Mouse (Mus musculus) c-Kit-negative CD71-positive TER-119-positive erythroid progenitor cells, embryonic 14.5 days (primary cell): Measurements from ENCODE around the gene Mpi.

Source experiments
- DNase-seq: peaks from one replicate; pipeline ENCODE4 v3.0.0-alpha.2; 2013; ENCODE audit warnings: low read depth, low spot score

Mpi gene

DNA sequence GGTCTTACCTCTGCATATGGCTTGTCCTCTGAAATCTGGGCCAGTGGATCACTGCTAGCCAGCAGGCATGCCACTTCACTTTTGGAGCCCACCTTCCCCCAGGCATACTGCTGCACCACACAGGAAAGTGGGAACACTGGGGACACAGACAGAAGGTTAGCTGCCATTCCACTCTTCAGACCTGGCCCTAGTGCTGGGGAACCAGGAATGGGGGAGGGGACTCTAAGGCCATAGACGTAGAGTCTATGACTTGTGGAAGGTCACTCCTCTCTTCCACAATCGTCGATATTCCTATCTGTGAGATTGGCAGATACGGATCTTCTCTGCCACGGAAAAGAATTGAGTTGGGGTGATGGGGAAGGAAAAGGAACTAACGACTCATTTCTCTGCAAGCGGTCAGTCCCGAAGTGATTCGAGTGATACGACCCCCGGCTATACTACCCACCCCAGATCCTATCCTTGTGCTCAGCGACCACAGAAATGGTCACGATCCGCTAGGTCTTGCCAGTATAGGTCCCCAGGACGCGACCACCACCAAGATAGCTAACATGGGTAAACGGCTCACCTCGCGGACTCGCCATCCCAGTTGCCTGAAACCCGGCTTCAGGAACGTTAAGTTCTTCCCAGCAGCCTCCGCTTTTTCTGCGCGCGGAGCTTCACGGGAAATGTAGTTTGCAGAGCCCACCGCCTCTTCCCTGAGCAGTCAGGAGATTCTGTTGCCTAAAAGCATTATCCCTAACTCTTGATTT is at the start of gene Mpi:
Mpi (minus strand) TSS at position 625 of the 749 bp plus-strand sequence.
- DNase-seq = no peak

DNA sequence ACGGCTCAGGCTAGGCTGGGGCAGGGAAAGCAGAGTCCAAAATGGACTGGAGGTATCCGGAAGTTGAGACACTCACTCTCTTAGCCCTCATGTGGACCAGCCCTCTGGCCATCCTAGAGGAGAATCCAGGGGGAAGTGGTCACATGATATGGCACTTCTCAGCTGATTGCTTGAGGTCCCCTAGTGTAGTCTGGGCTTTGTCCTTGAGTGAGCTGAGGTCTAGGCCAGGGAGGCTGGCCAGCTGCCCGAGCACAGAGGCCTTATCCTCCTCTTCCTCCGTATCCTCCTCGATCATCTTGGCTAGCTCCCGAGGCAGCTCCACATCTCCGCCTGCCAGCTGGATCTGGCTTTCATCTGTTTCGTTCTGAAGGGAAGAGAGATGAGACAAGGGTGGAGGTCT is 49.5 kb upstream of the Mpi start:
- no peak for DNase-seq

DNA sequence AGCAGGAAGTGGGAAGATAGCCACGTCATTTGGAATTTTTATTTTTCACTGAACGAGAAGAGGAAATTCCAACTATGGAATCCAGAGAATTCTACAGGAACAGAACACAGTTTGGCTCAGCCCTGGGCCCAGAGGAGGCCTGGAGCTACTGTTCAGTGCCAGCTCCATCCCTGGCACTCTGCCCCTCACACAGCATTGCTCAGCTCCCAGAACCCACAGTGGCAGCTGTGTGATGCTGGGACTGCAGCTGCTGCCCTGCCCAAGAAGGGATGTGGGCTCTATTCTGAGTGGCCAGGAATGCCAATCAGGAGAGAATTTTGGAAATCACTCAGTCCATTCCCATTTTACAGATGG is 48.8 kb upstream of the Mpi start:
- DNase-seq = no peak

DNA sequence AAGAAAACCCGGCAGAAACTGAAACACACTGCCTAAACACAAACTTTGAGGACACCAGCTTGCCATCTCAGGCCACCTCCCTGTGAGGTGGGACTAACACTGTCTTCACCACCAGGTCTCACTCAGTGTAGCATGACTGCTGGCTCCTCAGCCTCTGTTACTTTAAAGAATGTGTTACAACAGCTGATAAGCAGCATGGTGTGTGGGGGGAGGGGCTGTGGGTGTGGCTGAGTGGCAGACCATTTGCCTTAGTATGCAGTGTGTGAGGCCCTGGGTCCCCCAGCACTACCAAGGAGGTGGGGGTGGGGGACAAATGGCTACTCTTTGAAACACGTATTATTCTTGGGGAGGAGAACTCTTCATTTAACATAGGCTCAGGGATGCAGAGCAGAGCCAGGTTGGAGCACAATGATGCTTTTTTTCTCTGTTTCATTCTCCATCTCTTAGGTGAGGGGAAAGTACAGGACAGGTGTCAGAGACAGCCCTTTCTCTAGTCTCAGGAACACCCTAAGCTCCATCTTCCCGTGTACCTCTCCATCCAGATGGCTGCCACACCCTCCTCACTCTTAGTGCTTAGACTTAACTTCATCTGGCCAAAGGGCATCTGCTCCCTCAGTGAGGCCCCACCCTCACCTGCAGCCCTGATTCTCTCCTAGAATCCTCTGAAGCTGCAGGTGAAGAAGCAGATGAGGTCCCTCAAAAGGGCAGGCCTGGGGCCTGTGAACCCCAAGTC is 48.2 kb upstream of the Mpi start:
- no peak for DNase-seq

DNA sequence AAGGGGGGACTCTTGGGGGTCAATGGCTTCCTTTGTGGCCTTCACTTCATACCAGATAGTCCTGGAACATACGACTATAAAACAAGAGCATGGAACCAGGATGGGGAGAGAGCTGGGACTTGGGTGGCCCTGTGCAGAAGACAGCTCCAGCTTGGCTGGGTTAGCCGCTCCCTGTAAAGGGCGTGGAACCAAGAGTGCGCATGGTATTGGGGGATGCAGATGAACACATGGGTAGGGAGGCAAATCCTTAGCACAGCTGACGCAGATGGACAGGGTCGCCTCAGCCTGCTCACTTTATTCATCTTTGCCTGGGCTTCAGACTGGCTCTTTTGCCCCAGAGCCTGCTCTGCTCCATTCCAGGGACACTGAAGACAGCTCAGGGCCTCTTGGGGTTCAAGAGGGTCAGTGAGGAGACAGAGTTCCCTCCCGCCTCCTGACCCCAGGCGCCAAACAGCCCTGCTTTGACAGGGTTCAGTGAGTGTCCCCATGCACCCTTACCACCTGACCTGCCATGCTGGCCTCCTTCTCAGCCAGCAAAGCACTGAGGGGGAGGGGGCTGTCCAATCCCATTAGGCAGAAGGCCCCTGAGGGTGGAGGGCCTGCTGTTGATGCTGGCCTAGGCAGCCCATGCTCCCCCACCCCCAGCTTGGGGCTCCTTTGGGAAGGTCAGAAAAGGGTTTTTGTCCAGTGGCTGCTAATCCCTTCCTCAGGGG is 46.4 kb upstream of the Mpi start:
- DNase-seq = no peak

- no peak for DNase-seq
These were observed 45.4 kb upstream of the Mpi start for GRCm38 (mm10) chr9:57597929-57598382.

- no peak for DNase-seq
These were observed 44.7 kb upstream of the Mpi start for GRCm38 (mm10) chr9:57597265-57597664.

DNA sequence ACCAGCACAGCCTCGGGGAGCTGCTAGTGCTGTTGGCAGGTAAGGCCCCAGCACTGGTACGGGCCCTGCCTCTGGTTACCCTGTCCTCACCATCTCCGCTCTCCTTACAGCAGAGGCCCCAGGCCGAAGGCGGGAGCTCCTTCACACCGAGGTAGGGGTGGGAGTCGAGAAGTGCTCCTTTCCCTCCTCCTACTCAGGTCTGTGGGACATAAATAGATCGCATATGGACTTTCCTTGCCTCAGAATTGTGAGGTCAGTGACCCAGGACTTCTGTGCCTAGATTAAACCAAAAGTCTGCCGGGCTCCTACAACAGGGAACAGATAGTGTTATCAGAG is 41.6 kb upstream of the Mpi start:
- no peak for DNase-seq

GRCm38 (mm10) chr9:57593454-57594173 is 41.1 kb upstream of the Mpi start:
- no peak for DNase-seq

DNA sequence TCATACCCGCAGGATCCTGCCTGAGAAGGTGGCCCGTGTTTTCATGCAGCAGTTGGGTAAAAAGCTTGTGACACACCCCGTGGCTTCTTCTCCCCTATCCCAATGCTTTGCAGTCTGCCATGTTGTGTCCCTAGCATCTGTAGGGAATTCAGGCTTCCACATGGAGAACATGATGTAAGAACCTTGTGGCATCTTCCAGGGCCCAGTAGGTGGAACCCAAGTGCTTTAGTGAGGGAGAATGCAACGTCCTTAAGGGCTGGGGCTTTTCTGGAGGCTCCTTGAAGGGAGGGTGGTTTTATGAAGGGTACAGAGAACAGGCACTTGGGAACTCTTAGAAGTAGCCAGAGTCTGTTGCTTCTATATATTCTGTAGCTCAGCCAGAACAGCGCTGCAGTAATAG is 38.2 kb upstream of the Mpi start:
- no peak for DNase-seq

GRCm38 (mm10) chr9:57589224-57590126 is 36.9 kb upstream of the Mpi start, which contains the start of gene Ulk3:
Ulk3 (plus strand) TSS chr9:57589452.
- peak; percentile 42 for DNase-seq

GRCm38 (mm10) chr9:57584991-57585390 is 32.4 kb upstream of the Mpi start:
- no peak for DNase-seq

GRCm38 (mm10) chr9:57577144-57577849 is 24.7 kb upstream of the Mpi start:
- peak; percentile 30 for DNase-seq

- DNase-seq = no peak
These were observed 23.0 kb upstream of the Mpi start for GRCm38 (mm10) chr9:57575577-57575976.

DNA sequence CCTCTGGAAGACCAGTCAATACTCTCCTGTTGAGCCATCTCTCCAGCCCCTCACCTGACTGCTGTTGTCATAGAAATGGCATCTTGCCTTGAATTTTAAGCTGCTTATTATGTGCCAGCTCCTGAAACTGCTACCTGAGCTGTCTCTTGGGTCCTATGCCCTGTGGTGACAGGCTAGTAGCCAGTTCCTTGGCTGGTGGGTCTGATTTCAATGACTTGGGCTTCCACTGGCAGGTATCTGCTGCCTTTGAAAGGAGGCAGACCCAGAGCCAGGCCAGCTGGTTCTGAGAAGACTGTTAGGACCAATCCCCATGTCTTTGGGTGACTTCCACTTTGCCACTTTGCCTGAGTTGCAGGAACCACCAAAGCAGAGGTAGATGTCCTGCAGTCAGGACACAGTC is 21.8 kb upstream of the Mpi start:
- no peak for DNase-seq

- no peak for DNase-seq
These were observed 15.9 kb upstream of the Mpi start for GRCm38 (mm10) chr9:57568500-57568899.

- no peak for DNase-seq
These were observed 14.3 kb upstream of the Mpi start for GRCm38 (mm10) chr9:57566846-57567245.

GRCm38 (mm10) chr9:57565741-57566221 is 13.2 kb upstream of the Mpi start:
- DNase-seq = no peak

DNA sequence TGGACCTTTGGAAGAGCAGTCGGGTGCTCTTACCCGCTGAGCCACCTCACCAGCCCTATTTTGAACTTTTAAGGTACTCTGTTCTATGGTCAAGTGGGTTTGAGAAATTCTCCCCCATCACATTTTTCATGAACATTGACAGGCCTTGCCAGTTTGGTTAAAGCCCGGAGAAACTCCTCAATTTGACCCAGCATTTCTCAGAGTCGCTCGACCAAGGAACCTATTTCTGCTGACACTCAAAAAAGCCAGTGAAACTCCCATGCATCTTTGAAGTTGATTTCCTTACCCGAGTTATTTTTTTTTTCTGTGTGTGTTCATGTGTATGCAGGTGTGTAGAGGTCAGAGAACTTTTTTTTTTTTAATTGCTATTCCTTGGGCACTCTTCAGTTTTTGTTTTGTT is 12.0 kb upstream of the Mpi start:
- DNase-seq = no peak

DNA sequence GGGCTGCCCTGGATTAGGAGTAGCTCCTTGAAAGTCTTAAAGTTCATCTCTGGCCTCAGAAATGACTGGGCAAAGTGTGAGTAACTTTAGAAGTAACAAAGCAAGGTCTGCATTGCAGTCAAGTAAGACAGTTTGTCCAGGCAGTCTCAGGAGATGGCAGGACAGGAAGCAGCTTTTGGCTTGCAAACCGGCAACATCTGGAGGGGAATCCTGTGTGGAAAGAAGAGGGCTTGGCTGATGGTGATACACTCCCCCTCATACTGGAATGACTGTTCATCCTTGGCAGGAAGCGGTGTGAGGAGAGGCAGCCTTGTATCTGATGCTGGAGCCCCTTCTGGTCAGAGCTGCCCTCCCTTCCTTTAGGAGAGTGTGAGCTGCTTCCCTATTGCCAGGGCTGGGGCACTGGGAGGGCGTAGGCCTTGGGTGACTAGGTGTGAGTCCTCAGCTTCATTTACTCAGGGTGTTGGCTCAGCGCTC is 10.4 kb upstream of the Mpi start:
- no peak for DNase-seq
